ENCODE assay signal across 9 mouse cellular contexts in genomic region chr1:174553272-174554007, GRCm38 (mm10). TPM values are rescaled to one million over a fixed set of nuclear protein-coding genes. Genes with fewer than 3 reads are reported as not detected.
DNase-seq lines count a peak whose midpoint lies in the region; ATAC-seq and TF ChIP-seq lines count a peak whose summit lies in the region.
"Had no signal": no experiment of that assay in that cellular context is flagged by ENCODE, and none has a peak within 500 bp of the region (broad histone marks: within the 10 kb centered on the region; RNA-seq: fewer than 3 reads in every experiment).

No protein-coding gene starts in this region.

- no peak for TF ChIP-seq POLR2A in brain, embryonic 14.5 days (IDR thresholded peaks at IDR 0.05; ENCODE audit: borderline replicate concordance, extremely low read depth, insufficient read depth, insufficient read length, poor library complexity, severe bottlenecking)

- peak; percentile 63; the same call in 1 of the 2 replicates for ATAC-seq in forebrain, embryonic 12.5 days (ENCODE audit: low FRiP score)
- ATAC-seq: Patski had no signal

- WGBS in forebrain, embryonic 12.5 days: 17% methylated on average over 2 of the region's 2 CpGs

- no peak overlapping the region for H3K9ac ChIP-seq in forebrain, embryonic 12.5 days

- no peaks in the 10 kb centered on the region; the same call in 1 of the 2 replicates for H3K4me1 ChIP-seq in forebrain, embryonic 12.5 days

- H3K36me3 ChIP-seq in forebrain, embryonic 12.5 days (replicated peaks): no peaks in the 10 kb centered on the region

- H3K9me3 ChIP-seq in forebrain, embryonic 12.5 days: no peaks in the 10 kb centered on the region

- no peak overlapping the region for H3K27ac ChIP-seq in forebrain, embryonic 12.5 days

- TF ChIP-seq CTCF in brain, embryonic 14.5 days (IDR thresholded peaks at IDR 0.05; ENCODE audit: borderline replicate concordance, extremely low read depth, insufficient read depth, insufficient read length): peak; percentile 76; the same call in 1 of the 2 replicates

- no peak overlapping the region for H3K4me3 ChIP-seq in forebrain, embryonic 12.5 days (replicated peaks)

- no peaks in the 10 kb centered on the region for H3K27me3 ChIP-seq in forebrain, embryonic 12.5 days
- H3K27me3 ChIP-seq: Patski had no signal

- no peak overlapping the region for H3K4me2 ChIP-seq in forebrain, embryonic 12.5 days

- DNase-seq in heart, adult 18-20 months: peak; percentile 11 to 38
- no peak for DNase-seq in heart, adult 9 months (ENCODE audit: low spot score in 2 of 2)
- peak; percentile 45 to 46 for DNase-seq in B cell, adult 2 months
- peak; percentile 81 for DNase-seq in brain, embryonic 14.5 days (ENCODE audit: low read depth)
- DNase-seq in kidney, postnatal 14 days: peak; percentile 21
- DNase-seq in lung, postnatal 14 days: peak; percentile 36
- DNase-seq in spleen, postnatal 4 days (ENCODE audit: low spot score in 2 of 2): peak; percentile 21 to 71

RNA-seq across cellular contexts. Expression of gene Fmn2, which starts 51.8 kb away (rescaled TPM):
- under 1 TPM; 0.27 to 0.46 TPM for total RNA-seq in heart, adult 18-20 months (2021)
- polyA plus RNA-seq in brain, embryonic 14.5 days (2012; rRNA removed): 14.0 and 18.3 TPM in 2 replicates
- 7.1 and 8.6 TPM in 2 replicates for polyA plus RNA-seq in forebrain, embryonic 12.5 days (2016; fragmentation: Nextera tagmentation; extraction: Ambion mirVana)
- polyA plus RNA-seq: Patski had no signal

Comparison
In these comparisons a context has a peak if more than half of its experiments do, and no peak if none do; other contexts are left out.
1. DNase-seq: peak in heart, adult 18-20 months (2 of 2), B cell, adult 2 months (2 of 2), brain, embryonic 14.5 days (single experiment), kidney, postnatal 14 days (single experiment), lung, postnatal 14 days (single experiment) and spleen, postnatal 4 days (2 of 2); none in heart, adult 9 months (0 of 2).